Mouse (Mus musculus) layer of hippocampus, postnatal 25 days (tissue): ENCODE results near the gene Bcas1. TPM values are rescaled to one million over a fixed set of nuclear protein-coding genes. Genes with fewer than 3 reads are reported as not detected.
A peak's percentile ranks its signal among the peaks of the same experiment; 100 is the strongest.

ENCODE experiments used
- DNase-seq, 2 experiments: peaks; one replicate each; pipeline ENCODE4 v3.0.0; 2022; ENCODE audit warnings: mixed read lengths in 2 of 2, low spot score in 1 of 2; ENCODE audit errors: extremely low spot score in 1 of 2
- total RNA-seq, 2 experiments: library from RNA; stranded (reverse); gene quantifications; 2 replicates each; pipeline ENCODE4 v1.2.3; 2021

Bcas1 gene
- total RNA-seq, 2 experiments from 2014 or later: 76.3 to 85.9 TPM

DNA sequence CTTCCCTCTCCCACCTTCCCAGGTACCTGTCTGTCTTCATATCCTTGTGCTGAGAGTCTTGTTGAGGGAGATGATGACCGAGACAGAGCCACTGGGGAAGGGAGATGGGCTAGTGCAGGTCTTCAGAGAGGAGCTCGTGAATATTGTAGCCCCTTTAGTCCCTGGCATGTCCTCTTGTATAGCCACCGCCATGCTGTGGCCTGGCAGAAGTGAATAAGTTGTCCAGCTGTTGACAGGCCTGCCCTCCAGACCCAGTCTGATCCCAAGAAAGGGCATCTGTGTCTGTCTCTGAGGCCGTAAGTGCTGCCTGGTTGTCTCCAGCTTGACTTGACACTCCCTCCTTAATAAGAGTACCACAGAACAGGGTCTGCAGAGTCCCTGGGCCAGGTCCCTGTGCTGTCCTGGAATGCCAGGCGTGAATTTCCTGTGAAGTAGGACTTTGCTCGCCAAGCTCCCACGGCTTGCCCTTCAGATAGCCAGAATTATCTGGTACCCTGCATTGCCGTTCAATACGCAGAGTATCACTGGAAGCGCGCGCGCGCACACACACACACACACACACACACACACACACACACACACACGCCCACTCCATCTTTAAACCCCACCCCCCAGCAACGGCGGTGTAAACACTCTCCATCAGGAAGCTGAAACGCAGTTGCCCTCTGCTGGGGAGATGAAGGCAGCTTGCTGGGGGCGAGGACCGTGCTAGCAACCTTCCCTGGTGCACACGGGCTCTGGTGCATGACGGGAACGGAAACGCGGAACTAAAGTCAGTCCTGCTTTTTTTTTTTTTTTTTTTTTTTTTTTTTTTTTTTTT is 108.7 kb downstream of the Bcas1 start:
- peak; percentile 56 to 70 for DNase-seq

GRCm38 (mm10) chr2:170316774-170317173 is 110.9 kb downstream of the Bcas1 start:
- no peak for DNase-seq

- DNase-seq: no peak
Observed at GRCm38 (mm10) chr2:170316344-170316743, 111.3 kb downstream of the Bcas1 start.

DNA sequence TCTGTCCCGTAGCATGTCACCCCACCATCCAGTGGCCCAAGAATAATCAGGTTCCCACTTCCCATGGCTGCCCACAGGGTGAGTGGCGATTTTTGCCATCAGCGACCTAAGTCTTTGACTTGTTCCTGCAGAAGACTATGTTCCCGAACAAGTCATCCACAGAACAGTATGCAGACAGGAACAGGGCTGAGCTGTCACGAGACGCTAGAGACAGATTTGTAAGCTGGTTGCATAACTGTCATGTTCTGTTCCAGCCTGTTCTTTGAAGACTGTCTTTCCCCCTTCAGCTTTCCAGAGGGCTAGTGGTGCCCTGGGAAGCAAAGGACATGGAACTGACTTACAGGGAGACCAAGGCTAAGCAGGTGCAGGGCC is 116.7 kb downstream of the Bcas1 start:
- DNase-seq: no peak

- DNase-seq: no peak
Observed at GRCm38 (mm10) chr2:170310310-170310987, 117.2 kb downstream of the Bcas1 start.

GRCm38 (mm10) chr2:170308966-170309365 is 118.7 kb downstream of the Bcas1 start:
- no peak for DNase-seq

DNA sequence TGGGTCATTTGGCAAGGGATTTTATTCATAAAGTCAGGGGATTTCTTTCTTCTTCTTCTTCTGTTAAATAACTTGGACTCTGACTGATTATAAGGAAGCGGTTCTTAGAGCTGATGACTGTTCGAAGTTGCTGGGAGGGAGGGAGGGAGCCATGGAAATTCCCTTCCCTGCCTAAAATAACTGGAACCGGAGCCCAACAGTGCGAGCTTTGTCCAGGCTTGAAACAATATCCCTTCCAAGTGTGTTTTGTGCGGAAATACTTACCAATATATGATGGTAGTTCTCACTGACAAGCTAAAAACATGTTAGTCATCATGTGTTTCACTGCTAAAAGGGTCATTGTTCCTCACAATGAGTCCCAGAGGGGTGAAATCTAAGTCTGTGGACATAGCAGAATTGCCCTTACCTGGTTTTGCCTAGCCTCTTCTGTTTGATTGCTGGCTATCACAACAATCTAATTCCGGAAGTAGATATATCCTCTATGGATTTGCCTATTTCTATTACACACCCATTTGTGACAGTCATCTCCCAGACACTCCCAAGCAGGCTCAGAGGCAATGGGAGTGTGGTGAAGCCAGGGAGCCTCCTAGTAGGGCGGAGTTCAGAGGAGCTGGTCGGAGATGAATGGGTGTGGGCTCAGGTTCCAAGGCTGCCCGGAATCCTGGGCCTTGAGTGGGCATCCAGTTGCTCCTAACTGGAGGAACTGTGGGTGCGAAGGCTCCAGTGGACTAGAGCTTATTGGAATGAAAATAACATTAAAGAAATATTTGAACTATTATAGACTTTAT is 119.4 kb downstream of the Bcas1 start:
- no peak for DNase-seq

DNA sequence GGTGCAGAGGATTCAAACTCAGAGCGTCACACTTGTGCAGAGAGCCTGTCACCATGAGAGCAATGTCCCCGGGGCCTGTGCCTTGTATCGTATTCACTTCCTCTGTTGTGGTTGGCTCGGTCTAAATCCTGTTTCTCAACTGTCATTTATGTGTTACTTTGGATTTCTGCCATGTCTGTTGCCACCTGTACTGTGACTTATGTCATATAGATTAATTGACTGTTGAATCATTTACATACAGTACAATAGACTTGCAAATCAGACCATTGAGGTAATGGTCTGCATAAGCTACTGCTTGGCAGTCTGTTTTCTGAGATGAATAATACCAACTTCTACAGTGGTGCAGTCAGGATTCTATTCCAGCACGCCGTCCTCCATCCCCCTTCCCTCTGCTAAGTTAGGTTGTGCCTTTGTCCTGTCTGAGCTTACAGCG is 120.0 kb downstream of the Bcas1 start:
- no peak for DNase-seq

- no peak for DNase-seq
Observed at GRCm38 (mm10) chr2:170306637-170307320, 120.9 kb downstream of the Bcas1 start.

DNA sequence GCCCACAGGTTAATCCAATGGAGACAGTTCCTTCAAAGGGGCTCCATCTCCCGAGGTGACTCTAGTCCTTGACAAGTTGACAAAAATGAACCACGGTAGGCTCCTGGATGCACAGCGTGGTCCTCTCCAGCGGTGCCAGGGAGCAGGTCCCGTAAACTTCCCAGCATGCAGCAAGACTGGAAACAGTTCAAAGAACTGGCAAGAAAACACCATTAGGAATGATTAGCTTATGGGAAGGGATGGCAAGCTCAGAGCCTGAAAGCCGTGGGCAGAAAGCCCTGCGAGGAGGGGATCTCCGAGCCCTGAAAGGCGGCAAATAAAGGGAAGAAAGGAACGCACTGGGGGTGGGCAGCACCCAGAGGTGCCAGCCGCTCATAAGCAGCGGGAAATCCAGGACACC is 122.9 kb downstream of the Bcas1 start:
- no peak for DNase-seq

DNA sequence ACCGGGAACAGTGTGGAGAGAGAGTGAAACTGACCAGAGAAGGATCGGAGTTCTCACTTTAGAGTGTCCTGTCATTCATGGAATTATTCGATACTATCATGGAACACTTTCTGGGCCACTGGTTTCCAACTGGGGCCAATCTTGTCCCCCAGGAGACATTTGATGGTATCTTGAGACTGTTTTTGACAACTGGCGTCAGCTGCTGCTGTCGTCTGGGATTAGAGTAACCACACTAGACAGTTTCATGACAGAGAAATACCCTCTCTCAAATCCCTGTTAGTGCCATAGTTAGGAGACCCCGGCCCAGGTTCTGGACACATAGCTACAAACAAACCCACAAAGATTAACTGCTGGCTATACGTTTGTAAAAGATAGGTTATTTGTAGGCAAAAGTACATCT is 124.0 kb downstream of the Bcas1 start:
- no peak for DNase-seq

- DNase-seq: no peak
Observed at GRCm38 (mm10) chr2:170302825-170303224, 124.8 kb downstream of the Bcas1 start.

Other genes with a start within 250 kb of the Bcas1 start
- gene Pfdn4, start 68.6 kb upstream of the Bcas1 start, total RNA-seq: 10 to 100 TPM; 32.1 TPM
- not detected for gene Cyp24a1, start 69.3 kb upstream of the Bcas1 start, total RNA-seq
- gene 4930470P17Rik, start 174.2 kb upstream of the Bcas1 start, total RNA-seq: not detected